Mouse (Mus musculus): ENCODE data around the gene Slc11a2.

Gene Slc11a2

GRCm38 (mm10) chr15:100424396-100425122 lies at the start of gene Slc11a2:
Gene Slc11a2, minus strand, starts transcription at chr15:100425072.
- DNase-seq = peak; percentile 58

- DNase-seq = no peak
Measured at GRCm38 (mm10) chr15:100473926-100474503, 49.1 kb upstream of the Slc11a2 start.

DNA sequence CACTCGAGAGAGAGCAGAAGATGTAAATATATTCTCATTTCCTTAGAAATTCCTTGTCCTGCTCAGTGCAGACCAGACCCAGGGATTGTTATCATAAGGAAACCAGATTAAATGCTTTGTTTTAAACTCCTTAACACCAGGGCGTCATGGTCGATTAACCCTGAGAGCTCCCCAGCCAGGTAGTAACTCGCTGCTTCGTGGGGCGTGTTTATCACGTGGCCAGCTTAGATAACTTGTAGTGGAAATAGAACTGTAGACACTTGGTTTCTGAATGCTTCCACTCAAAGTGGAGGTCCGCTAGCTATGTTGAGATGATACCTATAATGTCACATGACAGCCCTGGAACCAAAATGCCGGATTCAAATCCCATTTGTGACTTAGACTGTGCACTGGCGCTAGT lies 45.2 kb upstream of the Slc11a2 start:
- DNase-seq = peak; percentile 44

GRCm38 (mm10) chr15:100469189-100469545 lies 44.3 kb upstream of the Slc11a2 start:
- DNase-seq = no peak

DNA sequence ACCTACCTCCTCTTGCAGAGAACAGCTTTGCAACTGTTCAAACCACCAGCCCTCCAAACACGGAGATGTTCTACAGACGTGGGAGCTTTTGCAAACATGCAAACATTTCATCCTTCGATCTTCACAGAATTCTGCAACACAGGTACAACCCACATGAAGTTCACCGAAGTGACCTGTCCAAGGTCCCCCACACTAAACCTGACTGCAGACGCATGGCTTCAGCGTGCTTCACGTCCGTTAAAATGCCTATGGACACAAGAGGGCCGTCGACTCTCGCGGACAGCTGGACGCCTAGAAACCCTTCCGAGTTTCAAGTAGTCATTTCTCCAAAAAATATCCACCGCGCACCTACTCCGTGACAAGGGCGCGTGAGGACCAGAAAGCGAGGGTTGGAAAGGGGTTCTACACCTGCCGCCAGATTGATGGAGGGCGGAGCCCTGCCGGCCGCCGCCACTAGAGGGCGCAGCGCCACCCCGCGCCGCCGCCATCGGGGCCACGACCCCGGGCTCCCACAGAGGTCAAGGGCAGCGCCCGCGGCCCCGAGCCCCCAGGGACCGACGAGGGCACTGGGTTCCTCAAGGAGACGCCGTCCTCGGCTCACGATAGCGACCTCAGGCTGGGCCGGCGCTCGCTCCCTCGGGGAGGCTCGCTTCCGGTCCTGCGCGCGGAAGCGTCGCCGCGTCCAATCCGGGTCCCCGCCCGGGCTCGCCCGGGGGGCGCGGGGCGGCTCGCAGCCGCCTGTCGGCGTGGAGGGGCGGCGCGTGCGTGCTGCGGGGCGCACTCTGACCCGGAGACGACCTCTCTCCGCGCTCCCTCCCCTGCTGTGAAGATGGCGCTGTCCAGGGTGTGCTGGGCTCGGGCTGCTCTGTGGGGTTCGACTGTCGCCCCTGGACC lies 43.7 kb upstream of the Slc11a2 start, which contains the start of gene Letmd1:
Letmd1 (plus strand) TSS at position 729 of the 894 bp plus-strand sequence.
- DNase-seq = peak; percentile 89

- DNase-seq = no peak
Measured at GRCm38 (mm10) chr15:100467738-100468137, 42.9 kb upstream of the Slc11a2 start.

DNA sequence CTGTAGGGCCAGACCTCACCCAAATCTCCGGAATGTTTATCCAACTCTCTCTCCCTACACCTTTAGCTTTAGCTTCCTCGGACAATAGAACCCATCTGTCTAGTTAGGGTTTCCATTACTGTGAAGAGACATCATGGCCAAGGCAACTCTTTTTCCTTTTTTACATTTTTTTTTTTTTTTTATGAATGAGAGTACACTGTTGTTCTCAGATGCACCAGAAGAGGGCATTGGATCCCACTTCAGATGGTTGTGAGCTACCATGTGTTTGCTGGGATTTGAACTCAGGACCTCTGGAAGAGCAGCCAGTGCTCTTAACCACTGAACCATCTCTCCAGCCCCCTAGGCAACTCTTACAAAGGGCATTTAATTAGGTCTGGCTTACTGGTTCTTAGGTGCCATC lies 40.6 kb upstream of the Slc11a2 start:
- no peak for DNase-seq

DNA sequence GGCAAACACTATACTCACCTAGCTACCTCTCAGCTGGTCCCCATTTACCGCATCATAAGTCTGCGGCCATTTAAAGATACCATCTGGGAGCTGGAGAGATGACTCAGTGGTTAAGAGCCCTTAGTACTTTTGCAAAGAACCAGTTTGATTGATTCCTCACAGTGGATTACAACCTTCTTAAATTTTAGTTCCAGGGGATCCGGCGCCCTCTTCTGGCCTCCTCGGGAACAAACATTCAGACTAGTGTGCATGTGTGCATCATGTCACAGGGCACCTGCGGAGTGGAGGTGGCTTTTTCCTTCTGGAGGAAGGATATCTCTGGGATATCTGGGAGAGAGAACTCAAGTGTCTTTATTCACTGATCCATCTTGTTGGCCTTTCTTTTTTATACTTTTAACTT lies 38.8 kb upstream of the Slc11a2 start:
- peak; percentile 85 for DNase-seq

GRCm38 (mm10) chr15:100462086-100462485 lies 37.2 kb upstream of the Slc11a2 start:
- DNase-seq = peak; percentile 71

DNA sequence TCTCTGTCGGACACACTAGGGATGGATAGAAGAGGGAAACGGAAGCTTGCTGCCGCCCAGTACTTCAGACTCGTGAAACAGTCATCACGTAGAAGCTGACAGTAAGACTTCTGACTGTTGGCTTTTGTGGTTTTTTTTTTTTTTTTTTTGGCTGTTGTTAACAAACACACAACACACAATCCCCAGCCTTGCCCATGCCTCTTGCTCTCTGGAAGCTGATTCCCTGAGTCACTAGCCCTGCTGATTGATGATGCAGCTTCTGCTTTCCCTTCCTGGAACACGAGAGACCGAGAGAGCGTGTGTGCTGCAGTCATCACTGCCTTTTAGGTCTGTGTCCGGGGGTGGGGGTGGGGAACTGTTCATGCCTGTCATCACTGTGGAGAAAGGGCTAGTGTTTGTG lies 36.8 kb upstream of the Slc11a2 start:
- DNase-seq = no peak

DNA sequence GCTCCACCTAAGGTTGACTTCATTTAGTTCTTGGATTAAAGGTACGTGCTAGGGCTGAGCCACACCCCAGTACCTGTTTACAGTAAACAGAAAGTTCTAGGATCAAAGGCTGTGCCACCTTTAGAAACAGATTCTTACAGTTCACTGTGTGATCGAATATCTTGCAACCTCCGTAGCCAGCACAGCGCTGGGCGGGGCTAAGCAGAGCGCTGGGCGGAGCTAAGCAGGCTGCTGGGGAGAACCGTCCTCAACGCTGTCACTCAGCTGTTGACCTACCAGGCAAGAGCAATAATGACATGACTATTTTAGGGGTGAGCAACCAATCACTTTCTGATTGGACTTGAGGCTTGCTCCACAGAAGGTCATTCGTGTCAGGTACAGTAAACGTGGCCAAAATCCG lies 36.1 kb upstream of the Slc11a2 start:
- DNase-seq = peak; percentile 62

GRCm38 (mm10) chr15:100458055-100458454 lies 33.2 kb upstream of the Slc11a2 start:
- peak; percentile 74 for DNase-seq

- DNase-seq = peak; percentile 71
Measured at GRCm38 (mm10) chr15:100457340-100457739, 32.5 kb upstream of the Slc11a2 start.

GRCm38 (mm10) chr15:100456356-100456991 lies 31.6 kb upstream of the Slc11a2 start:
- DNase-seq = peak; percentile 78

- no peak for DNase-seq
Measured at GRCm38 (mm10) chr15:100452486-100452885, 27.6 kb upstream of the Slc11a2 start.

DNA sequence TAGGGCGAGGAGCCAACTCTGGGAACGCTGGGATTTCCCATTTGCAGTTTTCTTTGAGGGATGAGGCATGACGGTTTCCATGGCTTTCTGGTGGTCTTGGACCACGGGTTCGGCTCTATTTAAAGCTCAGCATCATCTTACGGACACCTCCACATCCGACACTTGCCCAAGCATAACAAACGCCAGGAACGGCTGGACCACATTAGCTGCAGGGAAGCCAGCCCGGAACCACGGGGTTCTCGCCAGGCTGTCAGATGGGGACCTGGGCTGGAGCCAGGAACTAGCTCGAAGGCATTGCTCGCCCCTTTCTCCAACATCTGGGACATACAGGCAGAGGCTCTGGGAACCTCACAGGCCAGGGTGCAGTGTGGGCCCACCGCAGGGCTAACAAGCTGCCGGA lies 26.4 kb upstream of the Slc11a2 start:
- peak; percentile 36 for DNase-seq

DNA sequence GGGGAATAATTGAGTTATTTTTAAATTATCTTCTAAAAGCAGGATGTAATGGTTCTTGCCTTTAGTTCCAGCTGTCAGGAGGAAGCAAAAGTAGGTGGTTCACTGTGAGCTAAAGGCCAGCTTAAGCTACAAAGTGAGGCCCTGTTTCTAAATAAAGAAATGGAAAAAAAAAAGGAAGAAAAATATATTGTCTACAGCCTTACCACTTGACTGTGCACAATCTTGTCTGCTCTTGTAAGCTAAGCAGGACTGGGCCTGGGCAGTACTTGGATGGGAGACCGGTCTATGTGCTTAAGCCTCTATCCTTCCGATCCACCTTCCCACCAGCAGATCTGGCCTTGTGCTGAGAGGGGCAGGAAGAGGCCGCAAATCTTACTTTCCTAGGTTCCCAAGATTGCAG lies 24.6 kb upstream of the Slc11a2 start:
- DNase-seq = no peak

GRCm38 (mm10) chr15:100448572-100448971 lies 23.7 kb upstream of the Slc11a2 start:
- no peak for DNase-seq

DNA sequence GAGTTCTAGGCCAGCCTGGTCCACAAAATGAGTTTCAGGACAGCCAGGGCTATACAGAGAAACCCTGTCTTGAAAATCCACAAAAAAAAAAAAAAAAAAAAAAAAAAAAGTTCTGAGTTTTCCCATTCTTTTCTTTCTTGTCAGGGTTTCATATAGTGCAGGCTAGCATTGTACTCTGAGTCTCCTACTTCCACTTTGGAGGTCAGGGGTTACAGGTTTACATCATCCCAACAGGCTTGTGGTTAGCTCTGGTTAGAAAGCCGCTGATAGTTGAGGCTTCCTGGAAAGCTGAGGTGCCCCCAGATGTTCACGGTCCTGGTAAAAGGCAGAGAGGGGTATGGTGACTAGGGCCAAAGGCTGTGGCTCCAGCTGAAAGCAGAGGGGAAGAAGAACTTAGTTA lies 22.0 kb upstream of the Slc11a2 start:
- DNase-seq = no peak

GRCm38 (mm10) chr15:100443126-100443922 lies 18.5 kb upstream of the Slc11a2 start:
- peak; percentile 81 for DNase-seq

- DNase-seq = no peak
Measured at GRCm38 (mm10) chr15:100436518-100436917, 11.6 kb upstream of the Slc11a2 start.

GRCm38 (mm10) chr15:100436112-100436511 lies 11.2 kb upstream of the Slc11a2 start:
- DNase-seq = no peak

All from kidney, adult 18-20 months (tissue).